Mouse (Mus musculus): ENCODE results near the gene Dennd5a.

DNA sequence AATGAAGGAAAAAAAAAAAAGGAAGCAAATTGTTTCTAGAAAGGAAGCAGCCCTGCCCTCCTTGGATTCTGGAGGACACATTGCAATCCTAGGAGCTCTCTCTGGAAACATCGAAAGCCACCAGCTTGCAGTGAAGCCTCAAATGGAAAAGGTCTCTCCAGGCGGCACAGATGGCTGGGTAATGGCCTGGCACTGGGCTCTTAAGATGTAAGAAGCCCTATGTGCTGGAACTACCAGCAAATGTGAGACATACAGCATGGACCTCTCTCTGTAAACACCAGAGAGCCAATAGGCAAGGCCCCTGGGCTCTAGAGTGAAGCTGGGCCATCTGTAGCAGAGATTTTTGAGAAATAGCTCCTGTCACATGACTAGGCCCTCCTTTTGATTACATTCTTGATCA lies 70.0 kb downstream of the Dennd5a start:
- TF ChIP-seq CTCF (IDR thresholded peaks at IDR 0.05; ENCODE audit: borderline replicate concordance, insufficient read depth, low read depth, low read length) (no peak), POLR2A (IDR thresholded peaks at IDR 0.05; ENCODE audit: borderline replicate concordance, insufficient read depth, low read length) (no peak)
